Mouse (Mus musculus): ENCODE measurements around the gene Smlr1. TPM values are rescaled to one million over a fixed set of nuclear protein-coding genes. Genes with fewer than 3 reads are reported as not detected.

Gene Smlr1
- total and polyA plus RNA-seq, 3 experiments, result not detected

DNA sequence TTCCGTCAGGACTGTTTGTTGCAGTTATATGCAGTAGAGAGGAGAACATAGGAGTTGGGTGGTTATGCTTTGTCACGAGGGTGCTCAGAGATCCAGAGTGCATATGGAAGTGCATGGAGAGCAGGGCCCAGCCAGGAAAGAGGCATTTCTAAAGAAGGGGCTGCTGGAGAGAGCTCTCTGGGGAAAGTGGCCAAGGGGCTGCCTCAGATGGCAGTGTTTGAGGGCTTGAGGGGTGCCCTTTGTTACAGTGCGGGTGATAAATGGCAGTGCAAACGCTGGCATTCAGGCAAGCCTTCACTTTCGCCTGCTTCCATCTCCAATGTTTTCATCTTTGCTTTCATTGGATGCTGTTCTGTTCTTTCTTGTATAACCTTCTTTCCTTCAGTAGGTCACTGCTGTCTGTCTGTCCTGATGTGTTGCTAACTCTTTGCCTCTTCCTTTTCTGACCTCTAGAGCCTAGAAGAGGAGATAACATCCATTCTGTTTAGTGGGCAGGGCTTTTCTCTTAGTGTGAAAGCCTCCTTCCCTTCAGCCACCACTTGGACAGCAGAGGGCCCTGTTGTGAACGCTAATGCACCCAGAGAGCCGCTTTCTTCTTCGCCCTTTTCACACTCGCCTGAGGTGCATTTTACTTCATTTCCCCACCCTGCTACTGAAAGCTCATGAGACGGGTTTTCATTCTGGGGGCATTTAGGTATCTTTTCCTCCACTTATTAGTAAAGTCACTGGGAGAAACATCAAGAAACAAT is 36.6 kb downstream of the Smlr1 start:
- DNase-seq, result no peak

DNA sequence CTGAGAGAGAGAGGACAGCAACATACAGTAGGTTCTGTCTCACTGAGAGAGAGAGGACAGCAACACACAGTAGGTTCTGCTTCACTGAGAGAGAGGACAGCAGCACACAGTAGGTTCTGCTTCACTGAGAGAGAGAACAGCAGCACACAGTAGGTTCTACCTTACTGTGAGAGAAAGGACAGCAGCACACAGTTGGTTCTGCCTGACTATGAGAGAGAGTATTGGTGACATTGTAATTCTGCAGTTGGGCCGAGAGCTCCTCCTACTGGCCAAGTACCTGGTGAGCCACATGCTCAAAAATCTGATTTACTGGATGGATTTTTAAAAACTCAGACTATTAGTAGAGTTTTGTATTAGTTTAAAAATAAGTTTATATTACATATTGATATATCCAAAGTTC is 47.6 kb downstream of the Smlr1 start:
- DNase-seq, result peak; percentile 59

DNA sequence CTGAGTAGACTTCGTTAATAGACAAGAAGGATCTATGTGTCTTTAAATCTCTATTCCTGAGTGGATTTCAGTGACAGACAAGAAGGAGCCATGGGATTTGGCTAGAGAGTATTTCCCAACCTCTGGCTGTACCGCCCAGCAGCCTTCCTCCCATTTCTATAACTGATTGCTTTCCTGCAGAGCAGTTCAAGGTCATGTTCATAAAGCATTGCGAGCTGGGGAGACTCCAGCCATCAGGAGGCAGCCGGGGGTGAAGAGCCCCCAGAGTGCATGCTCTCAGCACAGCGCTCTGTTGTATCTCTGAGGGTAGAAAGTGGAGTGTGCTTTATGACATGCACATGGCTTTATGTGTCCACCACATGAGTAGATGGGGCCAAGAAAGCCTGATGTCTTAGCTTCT is 53.3 kb downstream of the Smlr1 start:
- peak; percentile 50 for DNase-seq

DNA sequence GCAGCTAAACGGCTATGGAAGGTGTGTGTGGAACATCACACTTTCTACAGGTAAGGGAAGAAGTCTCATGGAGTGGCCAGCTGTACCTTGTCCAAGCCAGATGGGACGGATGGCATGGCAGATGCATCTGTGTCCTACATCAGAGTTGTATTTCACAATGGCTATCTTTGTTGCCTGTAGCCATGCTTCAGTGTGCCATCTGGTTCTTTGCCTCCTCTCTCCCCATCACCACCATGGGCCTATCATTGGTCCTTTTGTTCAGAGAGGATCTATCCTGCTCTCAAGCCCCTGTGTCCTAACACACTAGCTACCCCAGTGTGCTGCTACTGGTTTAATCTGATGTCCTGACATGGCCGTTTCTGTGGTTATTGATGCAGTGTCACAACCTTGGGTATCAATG is 56.4 kb downstream of the Smlr1 start:
- DNase-seq, result no peak

Other genes with a start within 250 kb of the Smlr1 start
- 10 to 100 TPM; 70.3 to 73.3 TPM for gene Akap7, start 228.4 kb downstream of the Smlr1 start, total RNA-seq (2021)
- gene Akap7, start 228.4 kb downstream of the Smlr1 start, polyA plus RNA-seq (2012; rRNA removed), result 1.7 and 1.9 TPM in 2 replicates
- gene Epb41l2, start 176.5 kb downstream of the Smlr1 start, total RNA-seq (2021), result 10 to 100 TPM; 61.7 to 71.6 TPM
- 16.9 and 20.5 TPM in 2 replicates for gene Epb41l2, start 176.5 kb downstream of the Smlr1 start, polyA plus RNA-seq (2012; rRNA removed)

Measured in adrenal gland, adult 2 months (tissue).